Mouse (Mus musculus) embryonic facial prominence, embryonic 15.5 days (tissue): ENCODE data around the gene 1700028J19Rik. TPM values are rescaled to one million over a fixed set of nuclear protein-coding genes. Genes with fewer than 3 reads are reported as not detected.

ENCODE experiments used
- ATAC-seq: fragments of 200-750 bp; cut with Nextera tagmentation; 2 replicates; pipeline ENCODE4 v1.8.0; 2017; ENCODE audit warnings: low read depth, moderate TSS enrichment; ENCODE audit not compliant: insufficient number of reproducible peaks, low FRiP score, low TSS enrichment
- H3K27ac ChIP-seq: fragments of 300-500 bp; sonication (generic); replicated peaks from 2 replicates; pipeline ENCODE4 v1.5.1; 2015; ENCODE audit warnings: mild to moderate bottlenecking, inconsistent platforms
- H3K27me3 ChIP-seq: fragments of 300-500 bp; sonication (generic); 2 replicates; pipeline ENCODE4 v1.6.1; 2015; ENCODE audit warnings: inconsistent platforms
- H3K36me3 ChIP-seq: fragments of 300-500 bp; sonication (generic); 2 replicates; pipeline ENCODE4 v1.6.1; 2015; ENCODE audit warnings: mild to moderate bottlenecking, inconsistent platforms
- H3K4me1 ChIP-seq: fragments of 300-500 bp; sonication (generic); 2 replicates; pipeline ENCODE4 v1.6.1; 2015; ENCODE audit warnings: inconsistent platforms
- H3K4me2 ChIP-seq: fragments of 300-500 bp; sonication (generic); replicated peaks from 2 replicates; pipeline ENCODE4 v1.6.1; 2015; ENCODE audit warnings: mild to moderate bottlenecking, inconsistent platforms
- H3K4me3 ChIP-seq: fragments of 300-500 bp; sonication (generic); replicated peaks from 2 replicates; pipeline ENCODE4 v1.5.1; 2015; ENCODE audit warnings: mild to moderate bottlenecking, inconsistent platforms
- H3K9ac ChIP-seq: fragments of 300-500 bp; sonication (generic); 2 replicates; pipeline ENCODE4 v1.6.1; 2015; ENCODE audit warnings: inconsistent platforms
- H3K9me3 ChIP-seq: fragments of 300-500 bp; sonication (generic); replicated peaks from 2 replicates; pipeline ENCODE4 v1.6.1; 2016; ENCODE audit warnings: inconsistent platforms
- WGBS: fragments of 180-500 bp; shearing (Covaris S2); methylation state at CpG from one replicate; pipeline ENCODE4 v1.1.7; 2015; 5-methylcytosine and 5-hydroxymethylcytosine counted together
- polyA plus RNA-seq: library from polyadenylated mRNA; unstranded; fragments of >200 nt; fragmentation: Nextera tagmentation; extraction: Ambion mirVana; gene quantifications from 2 replicates; pipeline ENCODE4 v1.2.1, GENCODE M21; 2015

1700028J19Rik gene
- 1.1 and 1.3 TPM in 2 replicates for polyA plus RNA-seq

GRCm38 (mm10) chr7:44246055-44246983, at the start of gene 1700028J19Rik, which contains the start of gene 2410002F23Rik:
Gene 1700028J19Rik, minus strand, starts transcription at chr7:44246695.
Gene 2410002F23Rik, plus strand, starts transcription at chr7:44246722.
- peaks cover 34% of the 10 kb centered on the region for H3K4me1 ChIP-seq
- peaks cover 28% of the 10 kb centered on the region for H3K36me3 ChIP-seq
- peak within 1 kb of the TSS; percentile 96 for H3K27ac ChIP-seq
- no peaks in the 10 kb centered on the region for H3K9me3 ChIP-seq
- H3K27me3 ChIP-seq = no peaks in the 10 kb centered on the region
- WGBS = under 1% methylated on average over 62 of the region's 62 CpGs
- H3K4me3 ChIP-seq = peak within 1 kb of the TSS; percentile 97
- ATAC-seq = peak; percentile 90
- H3K4me2 ChIP-seq = peak within 1 kb of the TSS; percentile 62
- peak within 1 kb of the TSS; percentile 95 for H3K9ac ChIP-seq

- H3K4me1 ChIP-seq = no peaks in the 10 kb centered on the region
- H3K9me3 ChIP-seq = 0 out of 2 replicates have a peak, but pooled peaks cover 7% of the 10 kb centered on the region
- 51% methylated on average over 4 of the region's 4 CpGs for WGBS
- no peaks in the 10 kb centered on the region for H3K27me3 ChIP-seq
- no peak overlapping the region for H3K9ac ChIP-seq
- no peaks in the 10 kb centered on the region for H3K36me3 ChIP-seq
- no peak overlapping the region for H3K4me2 ChIP-seq
- no peak overlapping the region for H3K4me3 ChIP-seq
- H3K27ac ChIP-seq = no peak overlapping the region
- no peak for ATAC-seq
These were observed 44.9 kb upstream of the 1700028J19Rik start for GRCm38 (mm10) chr7:44291418-44291817.

- Histone ChIP-seq H3K4me2 (no peak overlapping the region), H3K9me3 (0 out of 2 replicates have a peak, but pooled peaks cover 7% of the 10 kb centered on the region), H3K9ac (no peak overlapping the region), H3K4me3 (no peak overlapping the region), H3K27me3 (no peaks in the 10 kb centered on the region), H3K4me1 (no peaks in the 10 kb centered on the region), H3K27ac (no peak overlapping the region), H3K36me3 (no peaks in the 10 kb centered on the region)
- WGBS = 71% methylated on average over 4 of the region's 4 CpGs
- no peak for ATAC-seq
These were observed 44.5 kb upstream of the 1700028J19Rik start for GRCm38 (mm10) chr7:44290986-44291385.

- Histone ChIP-seq H3K4me2 (no peak overlapping the region), H3K27me3 (no peaks in the 10 kb centered on the region), H3K27ac (no peak overlapping the region), H3K9me3 (0 out of 2 replicates have a peak, but pooled peaks cover 4% of the 10 kb centered on the region), H3K36me3 (no peaks in the 10 kb centered on the region), H3K4me3 (no peak overlapping the region), H3K4me1 (no peaks in the 10 kb centered on the region), H3K9ac (no peak overlapping the region)
- no peak for ATAC-seq
- 60% methylated on average over 7 of the region's 7 CpGs for WGBS
These were observed 41.3 kb upstream of the 1700028J19Rik start for GRCm38 (mm10) chr7:44287760-44288159.

GRCm38 (mm10) chr7:44281586-44281985, 35.1 kb upstream of the 1700028J19Rik start:
- Histone ChIP-seq H3K9ac (no peak overlapping the region), H3K27me3 (no peaks in the 10 kb centered on the region), H3K4me1 (no peaks in the 10 kb centered on the region), H3K27ac (no peak overlapping the region), H3K36me3 (no peaks in the 10 kb centered on the region), H3K4me2 (no peak overlapping the region), H3K4me3 (no peak overlapping the region), H3K9me3 (0 out of 2 replicates have a peak, but pooled peaks cover under 1% of the 10 kb centered on the region)
- 78% methylated on average over 7 of the region's 7 CpGs for WGBS
- no peak for ATAC-seq

- Histone ChIP-seq H3K9ac (no peak overlapping the region), H3K27me3 (no peaks in the 10 kb centered on the region), H3K36me3 (no peaks in the 10 kb centered on the region), H3K27ac (no peak overlapping the region), H3K9me3 (no peaks in the 10 kb centered on the region), H3K4me1 (no peaks in the 10 kb centered on the region), H3K4me2 (no peak overlapping the region), H3K4me3 (no peak overlapping the region)
- 69% methylated on average over 1 of the region's 1 CpGs for WGBS
- ATAC-seq = no peak
These were observed 34.5 kb upstream of the 1700028J19Rik start for GRCm38 (mm10) chr7:44280959-44281358.

GRCm38 (mm10) chr7:44277250-44277622, 30.7 kb upstream of the 1700028J19Rik start:
- Histone ChIP-seq H3K4me1 (no peaks in the 10 kb centered on the region), H3K27me3 (peaks cover 11% of the 10 kb centered on the region; the same call in 1 of the 2 replicates), H3K9ac (no peak overlapping the region), H3K9me3 (no peaks in the 10 kb centered on the region), H3K4me2 (no peak overlapping the region), H3K27ac (no peak overlapping the region), H3K4me3 (no peak overlapping the region), H3K36me3 (no peaks in the 10 kb centered on the region)
- 39% methylated on average over 2 of the region's 2 CpGs for WGBS
- ATAC-seq = no peak

- 61% methylated on average over 10 of the region's 10 CpGs for WGBS
- H3K4me3 ChIP-seq = no peak overlapping the region
- peaks cover 11% of the 10 kb centered on the region; the same call in 1 of the 2 replicates for H3K27me3 ChIP-seq
- no peaks in the 10 kb centered on the region for H3K36me3 ChIP-seq
- no peak overlapping the region for H3K27ac ChIP-seq
- no peaks in the 10 kb centered on the region for H3K4me1 ChIP-seq
- ATAC-seq = no peak
- no peak overlapping the region for H3K4me2 ChIP-seq
- H3K9ac ChIP-seq = no peak overlapping the region
- no peaks in the 10 kb centered on the region for H3K9me3 ChIP-seq
These were observed 30.2 kb upstream of the 1700028J19Rik start for GRCm38 (mm10) chr7:44276461-44277249.

GRCm38 (mm10) chr7:44275546-44275945, 29.1 kb upstream of the 1700028J19Rik start:
- H3K4me1 ChIP-seq = no peaks in the 10 kb centered on the region
- H3K27ac ChIP-seq = no peak overlapping the region
- ATAC-seq = no peak
- no peak overlapping the region for H3K9ac ChIP-seq
- no peak overlapping the region for H3K4me2 ChIP-seq
- WGBS = 67% methylated on average over 3 of the region's 3 CpGs
- H3K9me3 ChIP-seq = no peaks in the 10 kb centered on the region
- peaks cover 11% of the 10 kb centered on the region; the same call in 1 of the 2 replicates for H3K27me3 ChIP-seq
- H3K4me3 ChIP-seq = no peak overlapping the region
- no peaks in the 10 kb centered on the region for H3K36me3 ChIP-seq

- Histone ChIP-seq H3K36me3 (no peaks in the 10 kb centered on the region), H3K27ac (no peak overlapping the region), H3K9ac (no peak overlapping the region), H3K27me3 (peaks cover 11% of the 10 kb centered on the region; the same call in 1 of the 2 replicates), H3K4me1 (no peaks in the 10 kb centered on the region), H3K4me2 (no peak overlapping the region), H3K4me3 (no peak overlapping the region), H3K9me3 (no peaks in the 10 kb centered on the region)
- no peak for ATAC-seq
- WGBS = 28% methylated on average over 11 of the region's 11 CpGs
These were observed 27.6 kb upstream of the 1700028J19Rik start for GRCm38 (mm10) chr7:44274096-44274495.

- Histone ChIP-seq H3K27ac (no peak overlapping the region), H3K27me3 (peaks cover 11% of the 10 kb centered on the region; the same call in 1 of the 2 replicates), H3K9me3 (no peaks in the 10 kb centered on the region), H3K9ac (no peak overlapping the region), H3K4me2 (no peak overlapping the region), H3K4me1 (no peaks in the 10 kb centered on the region), H3K36me3 (no peaks in the 10 kb centered on the region), H3K4me3 (no peak overlapping the region)
- WGBS = 71% methylated on average over 7 of the region's 7 CpGs
- ATAC-seq = no peak
These were observed 27.0 kb upstream of the 1700028J19Rik start for GRCm38 (mm10) chr7:44273446-44273845.
